Mouse (Mus musculus): ENCODE results near the gene Mdc1. TPM values are rescaled to one million over a fixed set of nuclear protein-coding genes. Genes with fewer than 3 reads are reported as not detected.

The Mdc1 gene
- polyA plus RNA-seq, 1 experiment from 2014 or later = 2.1 TPM

GRCm38 (mm10) chr17:35812736-35813135, 28.6 kb upstream of the Mdc1 start:
- Histone ChIP-seq H3K9ac (ENCODE audit: low read length) (no peak overlapping the region), H3K36me3 (ENCODE audit: control insufficient read depth, insufficient read depth, low read length) (no peaks in the 10 kb centered on the region), H3K9me3 (ENCODE audit: control insufficient read depth, low read length) (no peaks in the 10 kb centered on the region), H3K4me3 (ENCODE audit: low read depth, low read length) (no peak overlapping the region), H3K27ac (replicated peaks) (peak overlapping the region; percentile 92), H3K27me3 (ENCODE audit: control insufficient read depth, insufficient read depth, low read length) (no peaks in the 10 kb centered on the region), H3K4me2 (replicated peaks; ENCODE audit: low read depth) (0 out of 2 replicates have a peak overlapping the region, but pooled peaks have one; percentile 18), H3K4me1 (replicated peaks; ENCODE audit: control insufficient read depth, insufficient read depth) (peaks cover 10% of the 10 kb centered on the region)
- ATAC-seq (ENCODE audit: low FRiP score, low TSS enrichment) (0 out of 2 replicates have a peak, but pooled peaks have one; percentile 5), DNase-seq (ENCODE audit: low spot score) (no peak)
- WGBS = 43% methylated on average over 6 of the region's 6 CpGs
- TF ChIP-seq CTCF (IDR thresholded peaks at IDR 0.05; ENCODE audit: low read depth) (no peak), EP300 (optimal IDR thresholded peaks at IDR 0.05) (peak; percentile 20)

- Histone ChIP-seq H3K4me1 (replicated peaks; ENCODE audit: control insufficient read depth, insufficient read depth) (peaks cover 10% of the 10 kb centered on the region), H3K36me3 (ENCODE audit: control insufficient read depth, insufficient read depth, low read length) (no peaks in the 10 kb centered on the region), H3K27ac (replicated peaks) (peak overlapping the region; percentile 92), H3K9ac (ENCODE audit: low read length) (no peak overlapping the region; the same call in 1 of the 2 replicates), H3K27me3 (ENCODE audit: control insufficient read depth, insufficient read depth, low read length) (no peaks in the 10 kb centered on the region), H3K4me2 (replicated peaks; ENCODE audit: low read depth) (0 out of 2 replicates have a peak overlapping the region, but pooled peaks have one; percentile 18), H3K9me3 (ENCODE audit: control insufficient read depth, low read length) (no peaks in the 10 kb centered on the region), H3K4me3 (ENCODE audit: low read depth, low read length) (no peak overlapping the region)
- ATAC-seq (ENCODE audit: low FRiP score, low TSS enrichment) (peak; percentile 88), DNase-seq (ENCODE audit: low spot score) (peak; percentile 92)
- 12% methylated on average over 7 of the region's 7 CpGs for WGBS
- TF ChIP-seq EP300 (optimal IDR thresholded peaks at IDR 0.05) (peak; percentile 47), CTCF (IDR thresholded peaks at IDR 0.05; ENCODE audit: low read depth) (no peak)
Observed at GRCm38 (mm10) chr17:35813245-35813647, 28.1 kb upstream of the Mdc1 start.

- H3K4me1 ChIP-seq (replicated peaks; ENCODE audit: control insufficient read depth, insufficient read depth) = peaks cover 10% of the 10 kb centered on the region
- ATAC-seq (ENCODE audit: low FRiP score, low TSS enrichment) = peak; percentile 77
Observed at GRCm38 (mm10) chr17:35813653-35814052, 27.7 kb upstream of the Mdc1 start.

GRCm38 (mm10) chr17:35814678-35815077, 26.6 kb upstream of the Mdc1 start:
- peak; percentile 77 for DNase-seq (ENCODE audit: low spot score)
- Histone ChIP-seq H3K27me3 (ENCODE audit: control insufficient read depth, insufficient read depth, low read length) (no peaks in the 10 kb centered on the region), H3K9me3 (ENCODE audit: control insufficient read depth, low read length) (no peaks in the 10 kb centered on the region), H3K4me2 (replicated peaks; ENCODE audit: low read depth) (no peak overlapping the region), H3K36me3 (ENCODE audit: control insufficient read depth, insufficient read depth, low read length) (no peaks in the 10 kb centered on the region), H3K4me1 (replicated peaks; ENCODE audit: control insufficient read depth, insufficient read depth) (peaks cover 10% of the 10 kb centered on the region), H3K27ac (replicated peaks) (peak overlapping the region; percentile 92), H3K9ac (ENCODE audit: low read length) (no peak overlapping the region), H3K4me3 (ENCODE audit: low read depth, low read length) (no peak overlapping the region)
- 13% methylated on average over 6 of the region's 6 CpGs for WGBS
- ATAC-seq (ENCODE audit: low FRiP score, low TSS enrichment) = peak; percentile 60
- TF ChIP-seq EP300 (optimal IDR thresholded peaks at IDR 0.05) = no peak

More at GRCm38 (mm10) chr17:35813653-35814052, 27.7 kb upstream of the Mdc1 start:
- TF ChIP-seq CTCF (IDR thresholded peaks at IDR 0.05; ENCODE audit: low read depth) (no peak), EP300 (optimal IDR thresholded peaks at IDR 0.05) (no peak)
- 44% methylated on average over 7 of the region's 7 CpGs for WGBS
- Histone ChIP-seq H3K9ac (ENCODE audit: low read length) (peak overlapping the region; percentile 0; the same call in 1 of the 2 replicates), H3K27me3 (ENCODE audit: control insufficient read depth, insufficient read depth, low read length) (no peaks in the 10 kb centered on the region), H3K27ac (replicated peaks) (peak overlapping the region; percentile 92), H3K4me2 (replicated peaks; ENCODE audit: low read depth) (0 out of 2 replicates have a peak overlapping the region, but pooled peaks have one; percentile 12), H3K36me3 (ENCODE audit: control insufficient read depth, insufficient read depth, low read length) (no peaks in the 10 kb centered on the region), H3K9me3 (ENCODE audit: control insufficient read depth, low read length) (no peaks in the 10 kb centered on the region), H3K4me3 (ENCODE audit: low read depth, low read length) (no peak overlapping the region)
- DNase-seq (ENCODE audit: low spot score) = peak; percentile 56

GRCm38 (mm10) chr17:35815836-35816235, 25.5 kb upstream of the Mdc1 start:
- peaks cover 10% of the 10 kb centered on the region for H3K4me1 ChIP-seq (replicated peaks; ENCODE audit: control insufficient read depth, insufficient read depth)
- 49% methylated on average over 7 of the region's 7 CpGs for WGBS
- H3K9me3 ChIP-seq (ENCODE audit: control insufficient read depth, low read length) = no peaks in the 10 kb centered on the region
- H3K27me3 ChIP-seq (ENCODE audit: control insufficient read depth, insufficient read depth, low read length) = no peaks in the 10 kb centered on the region
- H3K36me3 ChIP-seq (ENCODE audit: control insufficient read depth, insufficient read depth, low read length) = no peaks in the 10 kb centered on the region
- DNase-seq (ENCODE audit: low spot score) (no peak), ATAC-seq (ENCODE audit: low FRiP score, low TSS enrichment) (no peak)
- 0 out of 2 replicates have a peak overlapping the region, but pooled peaks have one; percentile 41 for H3K9ac ChIP-seq (ENCODE audit: low read length)
- H3K4me2 ChIP-seq (replicated peaks; ENCODE audit: low read depth) = no peak overlapping the region
- TF ChIP-seq CTCF (IDR thresholded peaks at IDR 0.05; ENCODE audit: low read depth) (no peak), EP300 (optimal IDR thresholded peaks at IDR 0.05) (no peak)
- H3K4me3 ChIP-seq (ENCODE audit: low read depth, low read length) = no peak overlapping the region
- H3K27ac ChIP-seq (replicated peaks) = peak overlapping the region; percentile 92

GRCm38 (mm10) chr17:35816686-35817085, 24.6 kb upstream of the Mdc1 start:
- 50% methylated on average over 8 of the region's 14 CpGs for WGBS
- H3K4me3 ChIP-seq (ENCODE audit: low read depth, low read length) = no peak overlapping the region
- no peaks in the 10 kb centered on the region for H3K36me3 ChIP-seq (ENCODE audit: control insufficient read depth, insufficient read depth, low read length)
- no peak for TF ChIP-seq EP300 (optimal IDR thresholded peaks at IDR 0.05)
- no peak for TF ChIP-seq CTCF (IDR thresholded peaks at IDR 0.05; ENCODE audit: low read depth)
- H3K4me2 ChIP-seq (replicated peaks; ENCODE audit: low read depth) = no peak overlapping the region
- DNase-seq (ENCODE audit: low spot score) (no peak), ATAC-seq (ENCODE audit: low FRiP score, low TSS enrichment) (no peak)
- H3K4me1 ChIP-seq (replicated peaks; ENCODE audit: control insufficient read depth, insufficient read depth) = peaks cover 10% of the 10 kb centered on the region
- no peak overlapping the region for H3K9ac ChIP-seq (ENCODE audit: low read length)
- H3K27ac ChIP-seq (replicated peaks) = no peak overlapping the region
- no peaks in the 10 kb centered on the region for H3K27me3 ChIP-seq (ENCODE audit: control insufficient read depth, insufficient read depth, low read length)
- H3K9me3 ChIP-seq (ENCODE audit: control insufficient read depth, low read length) = no peaks in the 10 kb centered on the region

Data from stomach, postnatal 0 days (tissue).